ENCODE assay signal across 17 mouse cellular contexts in genomic region chr12:8857308-8857707, GRCm38 (mm10).
DNase-seq lines count a peak whose midpoint lies in the region; ATAC-seq and TF ChIP-seq lines count a peak whose summit lies in the region.
"Had no signal": no experiment of that assay in that cellular context is flagged by ENCODE, and none has a peak within 500 bp of the region (broad histone marks: within the 10 kb centered on the region; RNA-seq: fewer than 3 reads in every experiment).

No protein-coding gene starts in this region.

- H3K27ac ChIP-seq in kidney, adult 2 months (ENCODE audit: insufficient read depth, low read depth, low read length) = no peak overlapping the region
- H3K27ac ChIP-seq in kidney, embryonic 16.5 days (ENCODE audit: low read length) = no peak overlapping the region
- no peak overlapping the region for H3K27ac ChIP-seq in ES-Bruce4 (ENCODE audit: insufficient read depth, low read length)
- peak overlapping the region; percentile 82 for H3K27ac ChIP-seq in embryonic facial prominence, embryonic 10.5 days (replicated peaks)
- H3K27ac ChIP-seq: hindbrain, embryonic 15.5 days; midbrain, embryonic 10.5 days; neural tube, embryonic 13.5 days had no signal

- no peak for DNase-seq in kidney, adult 2 months
- DNase-seq in embryonic facial prominence, embryonic 10.5 days (ENCODE audit: low spot score) = no peak
- DNase-seq in thymus, postnatal 14 days = no peak
- DNase-seq: adrenal gland, postnatal 14 days; cerebellum, adult 11-12 months; gastrocnemius, postnatal 10 days; heart, postnatal 36 days; kidney, adult 18-20 months; kidney, postnatal 36 days; right cerebral cortex, postnatal 25 days had no signal

- ATAC-seq in kidney, embryonic 16.5 days (ENCODE audit: low FRiP score, low TSS enrichment) = no peak
- ATAC-seq in megakaryocyte progenitor cell, adult 5-6 weeks (replicated peaks; ENCODE audit: poor library complexity) = 0 out of 2 replicates have a peak, but pooled peaks have one; percentile 8
- no peak for ATAC-seq in activated CD4-positive, CD25-positive, alpha-beta regulatory T cell, adult 4 months

- 62% methylated on average over 8 of the region's 8 CpGs for WGBS in kidney, adult 2 months
- WGBS in kidney, embryonic 16.5 days = 56% methylated on average over 8 of the region's 8 CpGs
- WGBS in embryonic facial prominence, embryonic 10.5 days = 44% methylated on average over 8 of the region's 8 CpGs

- 0 out of 2 replicates have a peak, but pooled peaks have one; percentile 10 for TF ChIP-seq CTCF in kidney, adult 2 months (conservative IDR thresholded peaks at IDR 0.05; ENCODE audit: insufficient read depth, insufficient read length, low read depth, low read length)
- peak; percentile 61 for TF ChIP-seq CTCF in ES-Bruce4 (IDR thresholded peaks at IDR 0.05; ENCODE audit: low read depth, low read length)

- no peaks in the 10 kb centered on the region for H3K4me1 ChIP-seq in kidney, adult 2 months (ENCODE audit: control insufficient read depth, insufficient read depth, low read length)
- H3K4me1 ChIP-seq in kidney, embryonic 16.5 days (ENCODE audit: insufficient read depth, low read length) = peaks cover 20% of the 10 kb centered on the region
- H3K4me1 ChIP-seq in ES-Bruce4 (ENCODE audit: control insufficient read depth, insufficient read depth, low read length) = no peaks in the 10 kb centered on the region
- H3K4me1 ChIP-seq in embryonic facial prominence, embryonic 10.5 days = peaks cover 58% of the 10 kb centered on the region
- H3K4me1 ChIP-seq: hindbrain, embryonic 15.5 days; midbrain, embryonic 10.5 days had no signal

- TF ChIP-seq EP300 in ES-Bruce4 (IDR thresholded peaks at IDR 0.05; ENCODE audit: insufficient read depth, low read depth, low read length) = no peak

- no peak for TF ChIP-seq POLR2A in kidney, adult 2 months (IDR thresholded peaks at IDR 0.05; ENCODE audit: low read depth, low read length)
- no peak for TF ChIP-seq POLR2A in ES-Bruce4 (IDR thresholded peaks at IDR 0.05; ENCODE audit: insufficient read depth, low read length)

- H3K9ac ChIP-seq in kidney, embryonic 16.5 days (replicated peaks; ENCODE audit: low read length) = no peak overlapping the region
- peak overlapping the region; percentile 49; the same call in 1 of the 2 replicates for H3K9ac ChIP-seq in ES-Bruce4 (ENCODE audit: low read depth, poor library complexity, severe bottlenecking)
- H3K9ac ChIP-seq: hindbrain, embryonic 15.5 days; neural tube, embryonic 13.5 days had no signal

- H3K4me3 ChIP-seq in kidney, adult 2 months (ENCODE audit: insufficient read depth, low read depth, low read length) = no peak overlapping the region
- H3K4me3 ChIP-seq in kidney, embryonic 16.5 days (ENCODE audit: low read length) = no peak overlapping the region
- H3K4me3 ChIP-seq in ES-Bruce4 (ENCODE audit: low read depth, low read length) = no peak overlapping the region
- H3K4me3 ChIP-seq in embryonic facial prominence, embryonic 10.5 days = no peak overlapping the region
- H3K4me3 ChIP-seq: hindbrain, embryonic 15.5 days; midbrain, embryonic 10.5 days; neural tube, embryonic 13.5 days had no signal

- H3K4me2 ChIP-seq in kidney, embryonic 16.5 days (replicated peaks; ENCODE audit: low read depth, low read length) = no peak overlapping the region
- H3K4me2 ChIP-seq: hindbrain, embryonic 15.5 days; neural tube, embryonic 13.5 days had no signal

- no peaks in the 10 kb centered on the region for H3K36me3 ChIP-seq in kidney, adult 2 months (ENCODE audit: control insufficient read depth, insufficient read depth, low read length)
- H3K36me3 ChIP-seq in kidney, embryonic 16.5 days (ENCODE audit: insufficient read depth, low read length) = no peaks in the 10 kb centered on the region
- no peaks in the 10 kb centered on the region for H3K36me3 ChIP-seq in ES-Bruce4 (ENCODE audit: control insufficient read depth, insufficient read depth, low read length, poor library complexity, severe bottlenecking)
- no peaks in the 10 kb centered on the region for H3K36me3 ChIP-seq in embryonic facial prominence, embryonic 10.5 days (replicated peaks)
- H3K36me3 ChIP-seq: hindbrain, embryonic 15.5 days; midbrain, embryonic 10.5 days; neural tube, embryonic 13.5 days had no signal

- H3K9me3 ChIP-seq in kidney, embryonic 16.5 days (ENCODE audit: low read length) = no peaks in the 10 kb centered on the region
- no peaks in the 10 kb centered on the region for H3K9me3 ChIP-seq in ES-Bruce4 (replicated peaks; ENCODE audit: control insufficient read depth, insufficient read depth, low read length, poor library complexity, severe bottlenecking)
- H3K9me3 ChIP-seq in embryonic facial prominence, embryonic 10.5 days = no peaks in the 10 kb centered on the region
- H3K9me3 ChIP-seq: hindbrain, embryonic 15.5 days; midbrain, embryonic 10.5 days; neural tube, embryonic 13.5 days had no signal

- no peaks in the 10 kb centered on the region for H3K27me3 ChIP-seq in kidney, adult 2 months (replicated peaks; ENCODE audit: control insufficient read depth, insufficient read depth, low read length)
- H3K27me3 ChIP-seq in kidney, embryonic 16.5 days (ENCODE audit: insufficient read depth, low read length) = no peaks in the 10 kb centered on the region
- H3K27me3 ChIP-seq in ES-Bruce4 (ENCODE audit: control insufficient read depth, insufficient read depth, low read length, poor library complexity, severe bottlenecking) = no peaks in the 10 kb centered on the region
- peaks cover 9% of the 10 kb centered on the region for H3K27me3 ChIP-seq in embryonic facial prominence, embryonic 10.5 days (replicated peaks; ENCODE audit: low read depth, poor library complexity, severe bottlenecking)
- H3K27me3 ChIP-seq: hindbrain, embryonic 15.5 days; neural tube, embryonic 13.5 days had no signal
